Mouse (Mus musculus): ENCODE measurements around the gene Mpi.

DNA sequence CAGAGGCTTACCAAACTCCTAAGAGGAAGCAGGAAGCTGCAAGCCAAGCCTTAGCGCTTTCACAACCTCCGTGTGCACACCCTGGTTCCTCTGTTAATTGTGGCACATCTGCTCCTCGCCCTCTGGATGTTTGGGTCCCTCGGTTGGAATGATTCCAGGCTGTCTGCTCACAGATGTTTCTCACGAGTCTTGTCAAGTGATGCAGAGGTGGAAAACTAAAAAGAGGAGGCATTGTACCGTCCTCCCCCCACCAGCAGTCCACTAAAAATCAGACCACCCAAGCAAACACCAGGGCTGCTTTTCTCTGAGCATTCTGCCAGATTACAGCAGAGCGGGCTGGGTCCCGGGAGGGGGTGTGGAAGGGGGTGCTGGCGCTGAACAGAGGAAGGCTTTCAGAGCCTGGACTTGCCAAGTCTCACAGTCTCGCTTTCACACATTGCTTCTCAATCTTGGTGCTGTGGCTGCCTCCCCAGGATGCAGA, 13.2 kb upstream of the Mpi start:
- TF ChIP-seq CTCF (IDR thresholded peaks at IDR 0.05; ENCODE audit: low read depth, low read length) (no peak), POLR2A (IDR thresholded peaks at IDR 0.05; ENCODE audit: extremely low read depth, insufficient read depth, low read length) (no peak)

All from liver, adult 2 months (tissue).